Mouse (Mus musculus) lung, adult 2 months (tissue): ENCODE results near the gene Flii.

Experiments used
- CTCF ChIP-seq: fragments of 200-500 bp; IDR thresholded peaks from 2 replicates; pipeline ENCODE4 v1.5.1; 2011; ENCODE audit warnings: mild to moderate bottlenecking, low read length, control low read depth; ENCODE audit not compliant: insufficient read depth
- POLR2A ChIP-seq: fragments of 200-500 bp; IDR thresholded peaks from 2 replicates; pipeline ENCODE4 v1.6.1; 2011; ENCODE audit warnings: low read depth, mild to moderate bottlenecking, control low read depth, low read length, borderline replicate concordance; ENCODE audit errors: extremely low read depth

- TF ChIP-seq POLR2A (no peak), CTCF (no peak)
Measured at GRCm38 (mm10) chr11:60766969-60767368, 39.9 kb upstream of the Flii start.
